Mouse (Mus musculus) stomach, postnatal 0 days (tissue): Measurements from ENCODE around the gene Kat6b.

Experiments
- CTCF ChIP-seq: IDR thresholded peaks from 2 replicates; pipeline ENCODE4 v1.5.1; 2016; ENCODE audit warnings: antibody characterized with exemption, low read depth, mild to moderate bottlenecking, moderate library complexity
- EP300 ChIP-seq: optimal IDR thresholded peaks from 2 replicates; pipeline ENCODE3; 2016; ENCODE audit warnings: antibody characterized with exemption

DNA sequence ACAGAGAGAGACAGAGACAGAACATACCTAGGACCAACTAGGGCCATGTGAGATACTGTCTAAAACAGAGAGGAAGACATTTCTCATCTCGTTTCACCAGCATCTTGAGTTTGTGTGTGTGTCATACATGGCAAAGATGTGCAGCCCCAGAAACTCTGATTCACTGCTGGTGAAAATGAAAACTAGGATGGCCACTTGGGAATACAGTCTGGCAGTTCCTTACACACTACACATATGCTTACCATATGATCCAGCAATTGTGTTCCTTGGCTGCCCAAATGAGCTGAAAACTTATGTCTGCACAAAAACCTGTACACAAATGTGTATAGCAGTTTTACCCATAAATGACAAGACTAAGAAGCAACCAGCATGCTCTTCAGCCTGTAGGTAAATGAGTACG lies 40.7 kb upstream of the Kat6b start:
- no peak for TF ChIP-seq CTCF
- no peak for TF ChIP-seq EP300
